Mouse (Mus musculus) frontal cortex, postnatal 36 days (tissue): ENCODE data around the gene Psmb8.
"Not testable (repeated sequence)": the region's sequence is repeated elsewhere in the genome, so short reads cannot be mapped to it uniquely, and the experiment has no call there.

Source experiments
- DNase-seq, 2 experiments: peaks; one replicate each; pipeline ENCODE4 v3.0.0; 2022; ENCODE audit warnings: low spot score in 2 of 2

Psmb8 gene

GRCm38 (mm10) chr17:34211746-34212365 is 14.3 kb downstream of the Psmb8 start:
- DNase-seq = no peak

DNA sequence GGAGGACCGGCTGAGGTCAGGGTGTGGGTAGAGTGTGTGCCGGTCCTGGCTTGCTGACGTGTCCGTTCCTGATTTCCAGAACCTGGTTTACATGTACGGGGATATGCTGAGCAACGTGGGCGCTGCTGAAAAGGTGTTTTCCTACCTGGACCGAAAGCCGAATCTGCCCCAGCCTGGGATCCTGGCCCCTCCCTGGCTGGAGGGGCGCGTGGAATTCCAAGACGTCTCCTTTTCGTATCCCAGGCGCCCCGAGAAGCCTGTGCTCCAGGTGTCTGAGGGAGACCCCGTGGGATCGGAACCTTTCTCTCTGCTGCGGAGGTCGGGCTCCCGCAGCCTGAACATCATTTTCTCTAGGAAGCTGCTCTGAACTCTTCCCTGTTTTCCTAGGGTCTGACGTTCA is 16.4 kb downstream of the Psmb8 start:
- no peak for DNase-seq

DNA sequence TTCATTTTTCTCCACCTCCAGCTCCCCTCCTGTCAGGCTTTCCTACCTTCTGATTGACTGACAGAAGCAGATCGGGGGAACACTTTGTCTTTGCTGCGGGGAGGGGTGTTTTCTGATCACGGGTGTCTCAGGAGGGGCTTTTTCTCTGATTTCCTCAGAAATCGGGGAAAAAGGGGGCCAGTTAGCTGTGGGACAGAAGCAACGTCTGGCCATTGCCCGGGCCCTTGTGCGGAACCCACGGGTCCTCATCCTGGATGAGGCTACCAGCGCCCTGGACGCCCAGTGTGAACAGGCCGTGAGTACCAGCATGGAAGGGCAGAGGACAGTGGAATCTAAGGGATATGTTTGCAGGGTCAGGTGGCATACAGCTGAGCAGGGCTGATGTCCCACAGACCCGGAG is 17.7 kb downstream of the Psmb8 start:
- DNase-seq = no peak

GRCm38 (mm10) chr17:34217216-34217928 is 19.9 kb downstream of the Psmb8 start:
- DNase-seq = no peak

DNA sequence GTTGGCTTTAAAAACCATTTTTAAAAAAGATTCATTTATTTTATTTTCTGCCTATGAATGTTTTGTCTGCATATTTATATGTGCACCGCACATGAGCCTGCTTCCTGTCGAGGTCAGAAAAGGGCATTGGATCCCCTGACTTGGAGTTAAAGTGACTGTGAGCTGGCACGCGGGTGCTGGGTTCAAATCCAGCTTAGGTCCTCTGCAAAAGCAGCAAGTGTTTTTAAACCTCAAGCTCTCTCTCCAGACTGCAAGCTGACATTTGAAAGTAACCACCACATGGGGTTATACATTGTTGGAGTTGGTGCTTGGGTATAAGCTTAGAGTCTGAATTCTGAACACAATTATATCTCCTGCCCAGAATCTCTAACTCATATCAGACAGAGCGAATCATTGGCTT is 20.5 kb downstream of the Psmb8 start:
- DNase-seq = no peak

DNA sequence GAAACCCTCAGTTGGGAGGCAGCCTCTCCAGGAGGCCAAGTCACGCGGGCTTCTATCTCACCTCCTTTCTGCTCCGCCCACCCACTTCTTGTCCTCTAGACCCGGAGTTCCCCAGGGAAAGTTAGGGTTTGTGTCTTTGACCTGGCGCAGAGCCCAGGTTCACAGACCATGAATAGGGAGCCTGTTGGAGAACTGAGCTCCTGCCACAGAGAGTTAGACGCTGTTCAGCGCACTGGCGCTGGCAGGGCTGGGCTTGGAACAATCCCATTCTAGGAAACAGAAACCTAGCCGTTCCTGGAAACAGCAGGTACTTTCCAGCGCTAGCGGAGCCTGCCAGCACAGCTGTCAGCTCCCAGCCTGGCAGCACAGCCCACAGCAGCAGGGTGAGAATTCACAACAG is 21.2 kb downstream of the Psmb8 start:
- peak in 1 of 2 experiments; percentile 36 for DNase-seq

DNA sequence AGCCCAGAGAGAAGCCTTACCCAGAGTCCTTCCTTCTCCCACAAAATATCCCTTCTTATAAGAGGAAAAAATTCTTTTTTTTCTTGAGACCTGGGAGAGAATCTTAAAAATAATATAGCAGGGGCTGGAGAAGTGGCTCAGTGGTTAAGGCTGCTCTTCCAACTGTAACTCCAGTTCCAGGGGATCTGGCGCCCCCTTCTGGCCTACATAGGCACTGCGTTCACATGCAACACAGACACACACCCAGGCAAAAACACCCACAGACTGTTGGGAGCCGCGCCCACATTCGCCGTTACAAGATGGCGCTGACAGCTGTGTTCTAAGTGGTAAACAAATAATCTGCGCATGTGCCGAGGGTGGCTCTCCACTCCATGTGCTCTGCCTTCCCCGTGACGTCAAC is 21.6 kb downstream of the Psmb8 start:
- DNase-seq = not testable (repeated sequence)

DNA sequence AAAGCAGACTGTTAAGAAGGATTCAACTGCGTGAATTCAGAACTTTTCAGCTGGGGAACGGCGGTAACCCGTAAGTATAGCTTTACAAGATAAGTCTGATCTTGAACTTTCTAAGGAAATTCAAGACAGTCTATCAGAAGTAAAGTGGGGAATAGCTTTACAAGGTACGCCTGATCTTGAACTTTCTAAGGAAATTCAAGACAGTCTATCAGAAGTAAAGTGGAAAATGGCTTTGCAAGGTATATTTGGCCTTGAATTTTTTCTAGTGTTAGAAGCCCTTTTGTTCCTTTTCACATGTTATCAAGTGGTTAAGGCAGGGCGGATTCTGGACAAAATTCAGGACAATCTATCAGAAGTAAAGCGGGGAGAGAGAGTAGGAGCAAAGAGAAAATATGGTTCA is 22.3 kb downstream of the Psmb8 start:
- peak in 1 of 2 experiments; percentile 37 for DNase-seq

DNA sequence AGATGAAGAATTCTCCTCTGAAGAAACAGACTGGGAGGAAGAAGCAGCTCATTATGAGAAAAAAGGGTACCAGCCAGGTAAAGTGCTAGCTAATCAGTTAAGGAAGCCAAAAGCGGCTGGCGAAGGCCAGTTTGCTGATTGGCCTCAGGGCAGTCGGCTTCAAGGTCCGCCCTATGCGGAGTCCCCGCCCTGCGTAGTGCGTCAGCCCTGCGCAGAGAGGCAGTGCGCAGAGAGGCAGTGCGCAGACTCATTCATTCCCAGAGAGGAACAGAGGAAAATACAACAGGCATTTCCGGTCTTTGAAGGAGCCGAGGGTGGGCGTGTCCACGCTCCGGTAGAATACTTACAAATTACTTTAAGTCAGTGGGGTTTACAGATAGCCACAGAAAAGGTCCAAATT is 22.9 kb downstream of the Psmb8 start:
- DNase-seq = not testable (repeated sequence)

DNA sequence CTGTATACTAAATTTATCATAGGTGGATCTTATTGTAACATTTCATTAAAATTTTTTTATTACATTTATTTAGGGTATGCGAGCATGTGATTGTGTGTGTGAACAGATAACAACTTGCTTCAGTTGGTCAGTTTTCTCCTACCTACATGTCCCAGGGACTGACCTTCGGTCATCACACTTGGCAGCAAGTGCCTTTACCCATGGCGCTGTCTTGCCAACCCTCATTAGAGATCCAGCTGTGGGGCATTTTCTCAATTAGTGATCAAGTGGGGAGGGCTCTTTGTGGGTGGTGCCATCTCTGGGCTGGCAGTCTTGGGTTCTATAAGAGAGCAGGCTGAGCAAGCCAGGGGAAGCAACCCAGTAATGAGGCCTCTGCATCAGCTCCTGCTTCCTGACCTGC is 27.3 kb downstream of the Psmb8 start:
- DNase-seq = no peak

DNA sequence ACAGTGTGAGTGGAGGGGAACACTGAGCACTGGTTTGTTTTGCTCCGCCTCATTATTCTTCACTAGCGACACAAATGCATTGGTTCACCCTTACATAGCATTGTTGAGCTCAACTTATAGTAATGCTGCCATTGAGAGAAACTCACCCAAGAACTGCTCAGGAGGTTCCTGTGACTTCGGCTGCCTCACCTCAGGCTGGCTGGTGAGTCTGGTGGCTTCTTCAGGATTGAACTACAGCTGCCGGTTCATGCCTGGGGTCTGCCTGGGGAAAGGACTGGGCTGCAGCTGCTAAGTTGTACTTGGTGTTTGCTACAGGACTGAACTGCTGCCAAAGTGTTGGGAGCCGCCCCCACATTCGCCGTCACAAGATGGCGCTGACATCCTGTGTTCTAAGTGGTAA is 27.9 kb downstream of the Psmb8 start:
- DNase-seq = no peak

DNA sequence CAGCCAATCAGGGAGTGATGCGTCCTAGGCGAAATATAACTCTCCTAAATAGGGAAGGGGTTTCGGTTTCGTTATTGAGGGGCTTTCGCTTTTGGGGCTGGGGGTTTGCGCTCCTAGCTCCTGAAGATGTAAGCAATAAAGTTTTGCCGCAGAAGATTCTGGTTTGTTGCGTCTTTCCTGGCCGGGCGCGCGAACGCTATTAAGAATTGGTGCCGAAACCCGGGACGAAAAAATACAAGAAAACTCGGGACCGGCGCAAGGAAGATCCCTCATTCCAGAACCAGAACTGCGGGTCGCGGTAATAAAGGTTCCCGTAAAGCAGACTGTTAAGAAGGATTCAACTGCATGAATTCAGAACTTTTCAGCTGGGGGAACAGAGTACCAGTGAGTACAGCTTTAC is 28.4 kb downstream of the Psmb8 start:
- not testable (repeated sequence) for DNase-seq

GRCm38 (mm10) chr17:34230971-34231370 is 33.5 kb downstream of the Psmb8 start:
- not testable (repeated sequence) for DNase-seq

DNA sequence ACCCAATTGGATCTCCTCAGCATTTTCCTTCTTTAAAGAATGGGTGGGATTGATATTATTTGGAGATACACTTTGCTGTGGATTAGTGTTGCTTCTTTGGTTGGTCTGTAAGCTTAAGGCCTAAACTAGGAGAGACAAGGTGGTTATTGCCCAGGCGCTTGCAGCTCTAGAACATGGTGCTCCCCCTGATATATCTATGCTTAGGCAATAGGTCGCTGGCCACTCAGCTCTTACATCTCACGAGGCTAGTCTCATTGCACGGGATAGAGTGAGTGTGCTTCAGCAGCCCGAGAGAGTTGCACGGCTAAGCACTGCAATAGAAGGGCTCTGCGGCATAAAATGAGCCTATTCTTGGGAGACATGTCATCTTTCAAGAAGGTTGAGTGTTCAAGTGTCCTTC is 34.5 kb downstream of the Psmb8 start:
- not testable (repeated sequence) for DNase-seq

- DNase-seq = peak; percentile 60 to 67
Observed at GRCm38 (mm10) chr17:34234926-34235325, 37.4 kb downstream of the Psmb8 start.

- DNase-seq = no peak
Observed at GRCm38 (mm10) chr17:34236691-34237090, 39.2 kb downstream of the Psmb8 start.

- no peak for DNase-seq
Observed at GRCm38 (mm10) chr17:34237741-34238140, 40.2 kb downstream of the Psmb8 start.

GRCm38 (mm10) chr17:34238706-34239105 is 41.2 kb downstream of the Psmb8 start, which contains the start of gene H2-Ob:
TSS of gene H2-Ob (plus strand) at chr17:34238903.
- DNase-seq = peak in 1 of 2 experiments; percentile 47

- DNase-seq = no peak
Observed at GRCm38 (mm10) chr17:34239601-34240041, 42.1 kb downstream of the Psmb8 start.

- no peak for DNase-seq
Observed at GRCm38 (mm10) chr17:34240366-34240765, 42.8 kb downstream of the Psmb8 start.

DNA sequence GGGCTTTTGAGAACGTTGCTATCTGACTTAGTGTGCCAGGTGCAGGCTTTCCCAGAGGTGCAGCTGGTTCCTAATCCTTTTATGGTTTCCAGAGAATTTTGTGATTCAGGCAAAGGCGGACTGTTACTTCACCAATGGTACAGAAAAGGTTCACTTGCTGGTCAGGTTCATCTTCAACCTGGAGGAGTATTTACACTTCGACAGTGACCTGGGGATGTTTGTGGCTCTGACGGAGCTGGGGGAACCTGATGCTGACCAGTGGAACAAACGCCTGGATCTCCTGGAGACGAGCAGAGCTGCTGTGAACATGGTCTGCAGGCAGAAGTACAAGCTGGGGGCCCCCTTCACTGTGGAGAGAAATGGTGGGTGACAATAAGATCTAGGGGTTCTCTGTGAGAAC is 43.4 kb downstream of the Psmb8 start:
- no peak for DNase-seq

DNA sequence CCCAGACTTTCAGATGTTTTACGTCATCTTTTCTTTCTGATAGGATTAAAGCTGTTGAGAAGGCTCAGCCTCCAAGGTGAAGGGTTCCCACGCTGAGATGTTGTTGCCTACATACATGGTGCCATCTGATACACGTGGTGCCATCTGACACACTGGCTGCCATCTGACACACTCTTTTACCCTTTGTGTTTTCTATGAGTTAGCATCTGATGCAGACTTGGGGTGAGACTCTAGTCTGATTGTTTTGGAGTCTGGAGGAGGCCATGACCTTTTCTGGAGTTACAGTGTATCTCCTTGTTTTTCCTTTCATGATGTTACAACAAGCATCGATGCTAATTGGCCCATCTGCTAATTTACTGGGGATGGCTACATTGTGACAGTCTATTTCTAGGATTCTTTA is 47.1 kb downstream of the Psmb8 start:
- DNase-seq = no peak

- no peak for DNase-seq
Observed at GRCm38 (mm10) chr17:34247047-34247446, 49.5 kb downstream of the Psmb8 start.
